Mouse (Mus musculus): ENCODE measurements at regions not wholly inside any gene's neighbourhood (a gene's known extent, or its start where the extent isn't known, plus 50 kb on each side); places are given as distances from the start of the nearest gene placed in this dataset.

- no peak overlapping the region for H3K4me3 ChIP-seq (ENCODE audit: low read depth, low read length)
- H3K4me2 ChIP-seq (ENCODE audit: low read depth, low read length, poor library complexity, severe bottlenecking), result no peak overlapping the region
- no peak for DNase-seq (ENCODE audit: low spot score)
- no peaks in the 10 kb centered on the region for H3K27me3 ChIP-seq (ENCODE audit: insufficient read depth, low read length)
- WGBS, result 93% methylated on average over 1 of the region's 1 CpGs
- H3K9ac ChIP-seq (replicated peaks; ENCODE audit: low read length, poor library complexity, severe bottlenecking), result no peak overlapping the region
- no peaks in the 10 kb centered on the region for H3K36me3 ChIP-seq (ENCODE audit: insufficient read depth, low read length)
- H3K9me3 ChIP-seq (ENCODE audit: low read length), result no peaks in the 10 kb centered on the region
- TF ChIP-seq CTCF (IDR thresholded peaks at IDR 0.05), result no peak
- H3K27ac ChIP-seq (ENCODE audit: low read depth, low read length), result no peak overlapping the region
- H3K4me1 ChIP-seq (ENCODE audit: insufficient read depth, low read length), result no peaks in the 10 kb centered on the region
- no peak for ATAC-seq (ENCODE audit: low FRiP score)
Observed at GRCm38 (mm10) chr1:183634836-183635235, 216.8 kb downstream of the Hhipl2 start.

- Histone ChIP-seq H3K4me3 (ENCODE audit: low read depth, low read length) (no peak overlapping the region), H3K4me2 (ENCODE audit: low read depth, low read length, poor library complexity, severe bottlenecking) (no peak overlapping the region), H3K9ac (replicated peaks; ENCODE audit: low read length, poor library complexity, severe bottlenecking) (no peak overlapping the region), H3K27me3 (ENCODE audit: insufficient read depth, low read length) (no peaks in the 10 kb centered on the region), H3K9me3 (ENCODE audit: low read length) (no peaks in the 10 kb centered on the region), H3K36me3 (ENCODE audit: insufficient read depth, low read length) (no peaks in the 10 kb centered on the region), H3K27ac (ENCODE audit: low read depth, low read length) (no peak overlapping the region), H3K4me1 (ENCODE audit: insufficient read depth, low read length) (no peaks in the 10 kb centered on the region)
- no peak for TF ChIP-seq CTCF (IDR thresholded peaks at IDR 0.05)
- ATAC-seq (ENCODE audit: low FRiP score) (no peak), DNase-seq (ENCODE audit: low spot score) (peak; percentile 42)
- WGBS, result 74% methylated on average over 8 of the region's 8 CpGs
Observed at GRCm38 (mm10) chr1:183637214-183637613, 219.2 kb downstream of the Hhipl2 start.

GRCm38 (mm10) chr1:183639332-183639731 is 221.3 kb downstream of the Hhipl2 start:
- Histone ChIP-seq H3K4me1 (ENCODE audit: insufficient read depth, low read length) (no peaks in the 10 kb centered on the region), H3K4me3 (ENCODE audit: low read depth, low read length) (no peak overlapping the region), H3K9ac (replicated peaks; ENCODE audit: low read length, poor library complexity, severe bottlenecking) (no peak overlapping the region), H3K36me3 (ENCODE audit: insufficient read depth, low read length) (no peaks in the 10 kb centered on the region), H3K9me3 (ENCODE audit: low read length) (no peaks in the 10 kb centered on the region), H3K27ac (ENCODE audit: low read depth, low read length) (no peak overlapping the region), H3K27me3 (ENCODE audit: insufficient read depth, low read length) (no peaks in the 10 kb centered on the region), H3K4me2 (ENCODE audit: low read depth, low read length, poor library complexity, severe bottlenecking) (no peak overlapping the region)
- WGBS, result 32% methylated on average over 7 of the region's 7 CpGs
- no peak for TF ChIP-seq CTCF (IDR thresholded peaks at IDR 0.05)
- no peak for DNase-seq (ENCODE audit: low spot score)
- no peak for ATAC-seq (ENCODE audit: low FRiP score)

- no peaks in the 10 kb centered on the region for H3K4me1 ChIP-seq (ENCODE audit: insufficient read depth, low read length)
- H3K27ac ChIP-seq (ENCODE audit: low read depth, low read length), result no peak overlapping the region
- H3K9ac ChIP-seq (replicated peaks; ENCODE audit: low read length, poor library complexity, severe bottlenecking), result no peak overlapping the region
- no peaks in the 10 kb centered on the region for H3K36me3 ChIP-seq (ENCODE audit: insufficient read depth, low read length)
- H3K4me3 ChIP-seq (ENCODE audit: low read depth, low read length), result no peak overlapping the region
- H3K9me3 ChIP-seq (ENCODE audit: low read length), result no peaks in the 10 kb centered on the region
- no peak for ATAC-seq (ENCODE audit: low FRiP score)
- WGBS, result 44% methylated on average over 8 of the region's 8 CpGs
- DNase-seq (ENCODE audit: low spot score), result no peak
- no peaks in the 10 kb centered on the region for H3K27me3 ChIP-seq (ENCODE audit: insufficient read depth, low read length)
- TF ChIP-seq CTCF (IDR thresholded peaks at IDR 0.05), result no peak
- H3K4me2 ChIP-seq (ENCODE audit: low read depth, low read length, poor library complexity, severe bottlenecking), result no peak overlapping the region
Observed at GRCm38 (mm10) chr1:183640568-183640967, 222.6 kb downstream of the Hhipl2 start.

GRCm38 (mm10) chr1:183644001-183644400 is 226.0 kb downstream of the Hhipl2 start:
- DNase-seq (ENCODE audit: low spot score) (no peak), ATAC-seq (ENCODE audit: low FRiP score) (no peak)
- H3K27ac ChIP-seq (ENCODE audit: low read depth, low read length), result no peak overlapping the region
- no peaks in the 10 kb centered on the region for H3K36me3 ChIP-seq (ENCODE audit: insufficient read depth, low read length)
- 45% methylated on average over 2 of the region's 2 CpGs for WGBS
- no peaks in the 10 kb centered on the region for H3K27me3 ChIP-seq (ENCODE audit: insufficient read depth, low read length)
- H3K9ac ChIP-seq (replicated peaks; ENCODE audit: low read length, poor library complexity, severe bottlenecking), result no peak overlapping the region
- H3K9me3 ChIP-seq (ENCODE audit: low read length), result no peaks in the 10 kb centered on the region
- no peak overlapping the region for H3K4me3 ChIP-seq (ENCODE audit: low read depth, low read length)
- TF ChIP-seq CTCF (IDR thresholded peaks at IDR 0.05), result no peak
- no peaks in the 10 kb centered on the region for H3K4me1 ChIP-seq (ENCODE audit: insufficient read depth, low read length)
- no peak overlapping the region for H3K4me2 ChIP-seq (ENCODE audit: low read depth, low read length, poor library complexity, severe bottlenecking)

GRCm38 (mm10) chr1:183653878-183654277 is 235.9 kb downstream of the Hhipl2 start:
- 84% methylated on average over 6 of the region's 6 CpGs for WGBS
- H3K36me3 ChIP-seq (ENCODE audit: insufficient read depth, low read length), result no peaks in the 10 kb centered on the region
- no peak overlapping the region for H3K4me3 ChIP-seq (ENCODE audit: low read depth, low read length)
- TF ChIP-seq CTCF (IDR thresholded peaks at IDR 0.05), result no peak
- H3K9ac ChIP-seq (replicated peaks; ENCODE audit: low read length, poor library complexity, severe bottlenecking), result no peak overlapping the region
- H3K4me1 ChIP-seq (ENCODE audit: insufficient read depth, low read length), result no peaks in the 10 kb centered on the region
- ATAC-seq (ENCODE audit: low FRiP score) (no peak), DNase-seq (ENCODE audit: low spot score) (no peak)
- no peak overlapping the region for H3K4me2 ChIP-seq (ENCODE audit: low read depth, low read length, poor library complexity, severe bottlenecking)
- no peaks in the 10 kb centered on the region for H3K9me3 ChIP-seq (ENCODE audit: low read length)
- no peak overlapping the region for H3K27ac ChIP-seq (ENCODE audit: low read depth, low read length)
- no peaks in the 10 kb centered on the region for H3K27me3 ChIP-seq (ENCODE audit: insufficient read depth, low read length)

All from midbrain, postnatal 0 days (tissue).